Mouse (Mus musculus): Measurements from ENCODE around the gene Hs3st6.

DNA sequence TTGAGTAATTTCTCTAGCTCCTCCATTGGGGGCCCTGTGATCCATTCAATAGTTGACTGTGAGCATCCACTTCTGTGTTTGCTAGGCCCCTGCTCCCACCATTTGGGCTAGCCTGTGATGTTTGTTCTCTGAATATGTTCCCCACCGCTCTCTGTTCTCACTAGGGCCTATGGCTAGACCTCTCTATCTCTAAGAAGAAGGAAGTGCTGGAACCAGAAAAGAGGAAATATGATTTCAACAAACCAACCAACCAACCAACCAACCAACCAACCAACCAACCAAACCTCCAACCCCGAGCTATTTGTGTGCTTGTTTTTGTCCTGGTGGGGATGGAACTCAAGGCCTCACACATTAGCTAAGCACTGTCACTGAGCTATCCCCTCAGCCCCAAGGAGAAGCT lies 28.0 kb downstream of the Hs3st6 start:
- TF ChIP-seq CTCF (conservative IDR thresholded peaks at IDR 0.05; ENCODE audit: low read length) (no peak), POU5F1 (IDR thresholded peaks at IDR 0.05; ENCODE audit: borderline replicate concordance, low read length) (no peak), NANOG (IDR thresholded peaks at IDR 0.05; ENCODE audit: borderline replicate concordance, low read length) (no peak)

All from E14TG2a.4 (cell line).